Mouse (Mus musculus) urinary bladder, adult 2 months (tissue): ENCODE measurements around the gene Snx4. TPM values are rescaled to one million over a fixed set of nuclear protein-coding genes. Genes with fewer than 3 reads are reported as not detected.

Experiments used
- DNase-seq: peaks from one replicate; pipeline ENCODE4 v3.0.0; 2022; ENCODE audit warnings: low spot score
- polyA plus RNA-seq: library from polyadenylated mRNA; depleted of rRNA; stranded (reverse); fragments of >200 nt; gene quantifications from 2 replicates; pipeline ENCODE4 v1.2.3, GENCODE M21; 2012; rRNA removed

The Snx4 gene
- polyA plus RNA-seq, 1 experiment: 21.2 TPM

GRCm38 (mm10) chr16:33343601-33344000 is 92.4 kb downstream of the Snx4 start:
- no peak for DNase-seq

- DNase-seq: no peak
Measured at GRCm38 (mm10) chr16:33344379-33344778, 93.1 kb downstream of the Snx4 start.

- no peak for DNase-seq
Measured at GRCm38 (mm10) chr16:33344875-33345274, 93.6 kb downstream of the Snx4 start.

GRCm38 (mm10) chr16:33346376-33346775 is 95.1 kb downstream of the Snx4 start:
- DNase-seq: no peak

- DNase-seq: no peak
Measured at GRCm38 (mm10) chr16:33347134-33347533, 95.9 kb downstream of the Snx4 start.

Other genes starting within 250 kb of the Snx4 start
- gene Iqcg, start 195.2 kb upstream of the Snx4 start, polyA plus RNA-seq: 0.29 and 0.69 TPM in 2 replicates
- 1,609 and 1,643 TPM in 2 replicates for gene Rpl35a, start 195.0 kb upstream of the Snx4 start, polyA plus RNA-seq
- 1.8 and 1.9 TPM in 2 replicates for gene Lmln, start 188.9 kb upstream of the Snx4 start, polyA plus RNA-seq
- gene Osbpl11, start 66.4 kb upstream of the Snx4 start, polyA plus RNA-seq: 12.1 and 13.6 TPM in 2 replicates
- gene Zfp148, start 129.4 kb downstream of the Snx4 start, polyA plus RNA-seq: 19.4 and 21.4 TPM in 2 replicates